Mouse (Mus musculus): ENCODE data around the gene Cct5. TPM values are rescaled to one million over a fixed set of nuclear protein-coding genes. Genes with fewer than 3 reads are reported as not detected.

Gene Cct5
- polyA plus RNA-seq, 1 experiment from 2014 or later: 521 TPM

- no peak overlapping the region for H3K4me2 ChIP-seq (replicated peaks)
- H3K9ac ChIP-seq: no peak overlapping the region
- H3K4me1 ChIP-seq (replicated peaks; ENCODE audit: control insufficient read depth, insufficient read depth, low read length): 0 out of 2 replicates have a peak, but pooled peaks cover 4% of the 10 kb centered on the region
- no peaks in the 10 kb centered on the region for H3K36me3 ChIP-seq (replicated peaks; ENCODE audit: control insufficient read depth, insufficient read depth)
- H3K9me3 ChIP-seq (ENCODE audit: control insufficient read depth, low read length): no peaks in the 10 kb centered on the region
- no peak overlapping the region for H3K27ac ChIP-seq
- no peaks in the 10 kb centered on the region for H3K27me3 ChIP-seq (ENCODE audit: control insufficient read depth, insufficient read depth, low read length)
- DNase-seq (ENCODE audit: low spot score) (no peak), ATAC-seq (ENCODE audit: low FRiP score) (no peak)
- no peak overlapping the region for H3K4me3 ChIP-seq (replicated peaks; ENCODE audit: low read length)
- 75% methylated on average over 19 of the region's 19 CpGs for WGBS
These were observed 37.7 kb downstream of the Cct5 start for GRCm38 (mm10) chr15:31563577-31564546.

- no peak overlapping the region for H3K4me3 ChIP-seq (replicated peaks; ENCODE audit: low read length)
- no peak overlapping the region for H3K4me2 ChIP-seq (replicated peaks)
- no peak overlapping the region for H3K9ac ChIP-seq
- H3K27me3 ChIP-seq (ENCODE audit: control insufficient read depth, insufficient read depth, low read length): no peaks in the 10 kb centered on the region
- DNase-seq (ENCODE audit: low spot score) (no peak), ATAC-seq (ENCODE audit: low FRiP score) (no peak)
- no peaks in the 10 kb centered on the region for H3K36me3 ChIP-seq (replicated peaks; ENCODE audit: control insufficient read depth, insufficient read depth)
- H3K9me3 ChIP-seq (ENCODE audit: control insufficient read depth, low read length): no peaks in the 10 kb centered on the region
- no peaks in the 10 kb centered on the region for H3K4me1 ChIP-seq (replicated peaks; ENCODE audit: control insufficient read depth, insufficient read depth, low read length)
- 93% methylated on average over 8 of the region's 8 CpGs for WGBS
- H3K27ac ChIP-seq: no peak overlapping the region
These were observed 38.8 kb downstream of the Cct5 start for GRCm38 (mm10) chr15:31562847-31563246.

- Histone ChIP-seq H3K9me3 (ENCODE audit: control insufficient read depth, low read length) (no peaks in the 10 kb centered on the region), H3K4me1 (replicated peaks; ENCODE audit: control insufficient read depth, insufficient read depth, low read length) (no peaks in the 10 kb centered on the region), H3K4me3 (replicated peaks; ENCODE audit: low read length) (no peak overlapping the region), H3K4me2 (replicated peaks) (no peak overlapping the region), H3K9ac (no peak overlapping the region), H3K27ac (no peak overlapping the region), H3K27me3 (ENCODE audit: control insufficient read depth, insufficient read depth, low read length) (no peaks in the 10 kb centered on the region), H3K36me3 (replicated peaks; ENCODE audit: control insufficient read depth, insufficient read depth) (no peaks in the 10 kb centered on the region)
- 98% methylated on average over 4 of the region's 4 CpGs for WGBS
- ATAC-seq (ENCODE audit: low FRiP score): no peak
- DNase-seq (ENCODE audit: low spot score): no peak
These were observed 39.6 kb downstream of the Cct5 start for GRCm38 (mm10) chr15:31561976-31562375.

GRCm38 (mm10) chr15:31561390-31561789, 40.2 kb downstream of the Cct5 start:
- Histone ChIP-seq H3K9me3 (ENCODE audit: control insufficient read depth, low read length) (no peaks in the 10 kb centered on the region), H3K27ac (no peak overlapping the region), H3K27me3 (ENCODE audit: control insufficient read depth, insufficient read depth, low read length) (no peaks in the 10 kb centered on the region), H3K36me3 (replicated peaks; ENCODE audit: control insufficient read depth, insufficient read depth) (no peaks in the 10 kb centered on the region), H3K4me2 (replicated peaks) (no peak overlapping the region), H3K9ac (no peak overlapping the region), H3K4me1 (replicated peaks; ENCODE audit: control insufficient read depth, insufficient read depth, low read length) (no peaks in the 10 kb centered on the region), H3K4me3 (replicated peaks; ENCODE audit: low read length) (no peak overlapping the region)
- ATAC-seq (ENCODE audit: low FRiP score) (no peak), DNase-seq (ENCODE audit: low spot score) (no peak)
- 63% methylated on average over 6 of the region's 6 CpGs for WGBS

GRCm38 (mm10) chr15:31554855-31555254, 46.7 kb downstream of the Cct5 start:
- 88% methylated on average over 2 of the region's 2 CpGs for WGBS

GRCm38 (mm10) chr15:31550381-31550780, 51.2 kb downstream of the Cct5 start:
- 86% methylated on average over 4 of the region's 4 CpGs for WGBS
- no peak for ATAC-seq (ENCODE audit: low FRiP score)
- H3K4me2 ChIP-seq (replicated peaks): no peak overlapping the region

More at GRCm38 (mm10) chr15:31554855-31555254, 46.7 kb downstream of the Cct5 start:
- Histone ChIP-seq H3K27ac (no peak overlapping the region), H3K4me3 (replicated peaks; ENCODE audit: low read length) (no peak overlapping the region), H3K27me3 (ENCODE audit: control insufficient read depth, insufficient read depth, low read length) (no peaks in the 10 kb centered on the region), H3K36me3 (replicated peaks; ENCODE audit: control insufficient read depth, insufficient read depth) (no peaks in the 10 kb centered on the region), H3K9ac (no peak overlapping the region), H3K4me1 (replicated peaks; ENCODE audit: control insufficient read depth, insufficient read depth, low read length) (no peaks in the 10 kb centered on the region), H3K4me2 (replicated peaks) (no peak overlapping the region), H3K9me3 (ENCODE audit: control insufficient read depth, low read length) (no peaks in the 10 kb centered on the region)
- no peak for DNase-seq (ENCODE audit: low spot score)
- ATAC-seq (ENCODE audit: low FRiP score): no peak

GRCm38 (mm10) chr15:31547421-31547820, 54.2 kb downstream of the Cct5 start:
- no peak overlapping the region for H3K4me2 ChIP-seq (replicated peaks)
- no peaks in the 10 kb centered on the region for H3K9me3 ChIP-seq (ENCODE audit: control insufficient read depth, low read length)
- H3K4me3 ChIP-seq (replicated peaks; ENCODE audit: low read length): no peak overlapping the region
- no peaks in the 10 kb centered on the region for H3K27me3 ChIP-seq (ENCODE audit: control insufficient read depth, insufficient read depth, low read length)
- no peak overlapping the region for H3K9ac ChIP-seq
- no peaks in the 10 kb centered on the region for H3K36me3 ChIP-seq (replicated peaks; ENCODE audit: control insufficient read depth, insufficient read depth)
- no peak overlapping the region for H3K27ac ChIP-seq
- ATAC-seq (ENCODE audit: low FRiP score) (no peak), DNase-seq (ENCODE audit: low spot score) (no peak)
- WGBS: 80% methylated on average over 5 of the region's 5 CpGs
- H3K4me1 ChIP-seq (replicated peaks; ENCODE audit: control insufficient read depth, insufficient read depth, low read length): peaks cover 4% of the 10 kb centered on the region; the same call in 1 of the 2 replicates

More at GRCm38 (mm10) chr15:31550381-31550780, 51.2 kb downstream of the Cct5 start:
- H3K4me1 ChIP-seq (replicated peaks; ENCODE audit: control insufficient read depth, insufficient read depth, low read length): no peaks in the 10 kb centered on the region
- no peak overlapping the region for H3K4me3 ChIP-seq (replicated peaks; ENCODE audit: low read length)
- DNase-seq (ENCODE audit: low spot score): no peak
- H3K27me3 ChIP-seq (ENCODE audit: control insufficient read depth, insufficient read depth, low read length): no peaks in the 10 kb centered on the region
- no peaks in the 10 kb centered on the region for H3K9me3 ChIP-seq (ENCODE audit: control insufficient read depth, low read length)
- no peak overlapping the region for H3K27ac ChIP-seq
- no peaks in the 10 kb centered on the region for H3K36me3 ChIP-seq (replicated peaks; ENCODE audit: control insufficient read depth, insufficient read depth)
- no peak overlapping the region for H3K9ac ChIP-seq

- 84% methylated on average over 6 of the region's 6 CpGs for WGBS
- Histone ChIP-seq H3K27ac (no peak overlapping the region), H3K36me3 (replicated peaks; ENCODE audit: control insufficient read depth, insufficient read depth) (no peaks in the 10 kb centered on the region), H3K9ac (no peak overlapping the region), H3K4me2 (replicated peaks) (no peak overlapping the region), H3K4me3 (replicated peaks; ENCODE audit: low read length) (no peak overlapping the region), H3K9me3 (ENCODE audit: control insufficient read depth, low read length) (no peaks in the 10 kb centered on the region), H3K4me1 (replicated peaks; ENCODE audit: control insufficient read depth, insufficient read depth, low read length) (peaks cover 11% of the 10 kb centered on the region; the same call in 1 of the 2 replicates), H3K27me3 (ENCODE audit: control insufficient read depth, insufficient read depth, low read length) (no peaks in the 10 kb centered on the region)
- no peak for DNase-seq (ENCODE audit: low spot score)
- no peak for ATAC-seq (ENCODE audit: low FRiP score)
These were observed 55.3 kb downstream of the Cct5 start for GRCm38 (mm10) chr15:31546291-31546690.

GRCm38 (mm10) chr15:31545058-31545457, 56.5 kb downstream of the Cct5 start:
- Histone ChIP-seq H3K27ac (no peak overlapping the region), H3K4me3 (replicated peaks; ENCODE audit: low read length) (no peak overlapping the region), H3K27me3 (ENCODE audit: control insufficient read depth, insufficient read depth, low read length) (no peaks in the 10 kb centered on the region), H3K4me2 (replicated peaks) (no peak overlapping the region), H3K9me3 (ENCODE audit: control insufficient read depth, low read length) (no peaks in the 10 kb centered on the region), H3K36me3 (replicated peaks; ENCODE audit: control insufficient read depth, insufficient read depth) (no peaks in the 10 kb centered on the region), H3K4me1 (replicated peaks; ENCODE audit: control insufficient read depth, insufficient read depth, low read length) (peaks cover 16% of the 10 kb centered on the region; the same call in 1 of the 2 replicates), H3K9ac (no peak overlapping the region)
- WGBS: 50% methylated on average over 1 of the region's 1 CpGs
- DNase-seq (ENCODE audit: low spot score) (no peak), ATAC-seq (ENCODE audit: low FRiP score) (no peak)
